Mouse (Mus musculus): ENCODE results near the gene Gm49776. TPM values are rescaled to one million over a fixed set of nuclear protein-coding genes. Genes with fewer than 3 reads are reported as not detected.

Gene Gm49776
- polyA plus RNA-seq, 1 experiment from 2014 or later: 5.8 TPM

MicroRNAs within 50 kb of the gene (microRNA counts, 519-probe panel; counts per million panel counts)
- microRNA mmu-miR-1306: 341 counts per million, percentile 65 among the panel's probes with 10 or more counts

Small RNA genes lying within 50 kb of the gene (microRNA-seq; reads per million reads assigned to microRNA genes)
- gene Gm24572 (16.8 reads per million, percentile 27 among the genes with 10 or more reads in this experiment), gene Mir1306 (392 reads per million, percentile 63 among the genes with 10 or more reads in this experiment)

Other genes starting within 250 kb of the Gm49776 start
- 159 and 175 TPM in 2 replicates for gene Dgcr6, start 205.5 kb downstream of the Gm49776 start, polyA plus RNA-seq (2016; fragmentation: Nextera tagmentation; extraction: Ambion mirVana)
- gene Prodh, start 168.1 kb downstream of the Gm49776 start, polyA plus RNA-seq (2016; fragmentation: Nextera tagmentation; extraction: Ambion mirVana): 17.0 and 19.6 TPM in 2 replicates
- 0.87 and 1.2 TPM in 2 replicates for gene Rtn4r, start 130.7 kb downstream of the Gm49776 start, polyA plus RNA-seq (2016; fragmentation: Nextera tagmentation; extraction: Ambion mirVana)
- gene Ccdc188, start 40.4 kb downstream of the Gm49776 start, polyA plus RNA-seq (2016; fragmentation: Nextera tagmentation; extraction: Ambion mirVana): not detected in 2 replicates
- gene Zdhhc8, start 23.2 kb downstream of the Gm49776 start, polyA plus RNA-seq (2016; fragmentation: Nextera tagmentation; extraction: Ambion mirVana): 9.7 and 10.5 TPM in 2 replicates
- 134 and 139 TPM in 2 replicates for gene Trmt2a, start 9.6 kb downstream of the Gm49776 start, polyA plus RNA-seq (2016; fragmentation: Nextera tagmentation; extraction: Ambion mirVana)
- gene Ranbp1, start 9.6 kb downstream of the Gm49776 start, polyA plus RNA-seq (2016; fragmentation: Nextera tagmentation; extraction: Ambion mirVana): 1,297 and 1,372 TPM in 2 replicates
- gene Dgcr8, start 30.9 kb upstream of the Gm49776 start, polyA plus RNA-seq (2016; fragmentation: Nextera tagmentation; extraction: Ambion mirVana): 48.9 and 49.7 TPM in 2 replicates
- 35.7 and 37.1 TPM in 2 replicates for gene Tango2, start 89.8 kb upstream of the Gm49776 start, polyA plus RNA-seq (2016; fragmentation: Nextera tagmentation; extraction: Ambion mirVana)
- gene Arvcf, start 89.9 kb upstream of the Gm49776 start, polyA plus RNA-seq (2016; fragmentation: Nextera tagmentation; extraction: Ambion mirVana): 116 TPM in 2 replicates
- gene Txnrd2, start 168.1 kb upstream of the Gm49776 start, polyA plus RNA-seq (2016; fragmentation: Nextera tagmentation; extraction: Ambion mirVana): 31.6 and 35.1 TPM in 2 replicates
- gene Comt, start 168.5 kb upstream of the Gm49776 start, polyA plus RNA-seq (2016; fragmentation: Nextera tagmentation; extraction: Ambion mirVana): 58.1 and 60.1 TPM in 2 replicates
- 17.2 and 22.5 TPM in 2 replicates for gene Gnb1l, start 240.4 kb upstream of the Gm49776 start, polyA plus RNA-seq (2016; fragmentation: Nextera tagmentation; extraction: Ambion mirVana)
- gene Rtl10, start 240.6 kb upstream of the Gm49776 start, polyA plus RNA-seq (2016; fragmentation: Nextera tagmentation; extraction: Ambion mirVana): 2.3 and 3.1 TPM in 2 replicates